Mouse (Mus musculus): Measurements from ENCODE around the gene Gpr37. TPM values are rescaled to one million over a fixed set of nuclear protein-coding genes. Genes with fewer than 3 reads are reported as not detected.

The Gpr37 gene
- 1.5 and 1.8 TPM in 2 replicates for polyA plus RNA-seq (2015; fragmentation: Nextera tagmentation; extraction: Ambion mirVana)

- H3K4me1 ChIP-seq, result peaks cover 17% of the 10 kb centered on the region; the same call in 1 of the 2 replicates
- peaks cover 13% of the 10 kb centered on the region for H3K27me3 ChIP-seq
- H3K4me3 ChIP-seq, result peak within 1 kb of the TSS; percentile 64
- H3K36me3 ChIP-seq (ENCODE audit: poor library complexity, severe bottlenecking), result no peaks in the 10 kb centered on the region
- no peaks in the 10 kb centered on the region for H3K9me3 ChIP-seq (replicated peaks)
- H3K4me2 ChIP-seq, result peak within 1 kb of the TSS; percentile 94
- H3K27ac ChIP-seq, result peak within 1 kb of the TSS; percentile 40
- H3K9ac ChIP-seq, result peak within 1 kb of the TSS; percentile 68
- no peak for ATAC-seq
- 36% methylated on average over 7 of the region's 7 CpGs for WGBS
These were observed at the start of gene Gpr37 for GRCm38 (mm10) chr6:25690629-25691028. Gene Gpr37 (minus strand): TSS chr6:25690729.

- ATAC-seq, result no peak
These were observed 46.0 kb upstream of the Gpr37 start for GRCm38 (mm10) chr6:25736533-25736932.

GRCm38 (mm10) chr6:25726560-25726959 lies 36.0 kb upstream of the Gpr37 start:
- H3K27ac ChIP-seq, result no peak overlapping the region
- H3K4me2 ChIP-seq, result no peak overlapping the region
- WGBS, result 74% methylated on average over 1 of the region's 1 CpGs
- no peak overlapping the region for H3K9ac ChIP-seq
- H3K9me3 ChIP-seq (replicated peaks), result no peaks in the 10 kb centered on the region
- H3K4me3 ChIP-seq, result no peak overlapping the region
- no peak for ATAC-seq
- no peaks in the 10 kb centered on the region for H3K36me3 ChIP-seq (ENCODE audit: poor library complexity, severe bottlenecking)
- H3K27me3 ChIP-seq, result no peaks in the 10 kb centered on the region
- H3K4me1 ChIP-seq, result no peaks in the 10 kb centered on the region

More at GRCm38 (mm10) chr6:25736533-25736932, 46.0 kb upstream of the Gpr37 start:
- Histone ChIP-seq H3K36me3 (ENCODE audit: poor library complexity, severe bottlenecking) (no peaks in the 10 kb centered on the region), H3K4me1 (no peaks in the 10 kb centered on the region), H3K9ac (no peak overlapping the region), H3K4me2 (no peak overlapping the region), H3K9me3 (replicated peaks) (no peaks in the 10 kb centered on the region), H3K27me3 (no peaks in the 10 kb centered on the region), H3K27ac (no peak overlapping the region), H3K4me3 (no peak overlapping the region)

GRCm38 (mm10) chr6:25710601-25711000 lies 20.1 kb upstream of the Gpr37 start:
- no peak overlapping the region for H3K27ac ChIP-seq
- H3K4me3 ChIP-seq, result no peak overlapping the region
- no peak for ATAC-seq
- H3K9ac ChIP-seq, result no peak overlapping the region
- no peaks in the 10 kb centered on the region for H3K9me3 ChIP-seq (replicated peaks)
- 41% methylated on average over 2 of the region's 2 CpGs for WGBS
- no peak overlapping the region for H3K4me2 ChIP-seq
- H3K36me3 ChIP-seq (ENCODE audit: poor library complexity, severe bottlenecking), result no peaks in the 10 kb centered on the region
- H3K4me1 ChIP-seq, result no peaks in the 10 kb centered on the region
- H3K27me3 ChIP-seq, result no peaks in the 10 kb centered on the region

GRCm38 (mm10) chr6:25709250-25709895 lies 18.8 kb upstream of the Gpr37 start:
- no peak overlapping the region for H3K27ac ChIP-seq
- peak; percentile 72; the same call in 1 of the 2 replicates for ATAC-seq
- no peaks in the 10 kb centered on the region for H3K27me3 ChIP-seq
- 45% methylated on average over 6 of the region's 6 CpGs for WGBS
- H3K4me3 ChIP-seq, result no peak overlapping the region
- no peaks in the 10 kb centered on the region for H3K9me3 ChIP-seq (replicated peaks)
- H3K4me1 ChIP-seq, result no peaks in the 10 kb centered on the region
- H3K4me2 ChIP-seq, result no peak overlapping the region
- no peak overlapping the region for H3K9ac ChIP-seq
- H3K36me3 ChIP-seq (ENCODE audit: poor library complexity, severe bottlenecking), result no peaks in the 10 kb centered on the region

- H3K9ac ChIP-seq, result no peak overlapping the region
- ATAC-seq, result no peak
- H3K9me3 ChIP-seq (replicated peaks), result no peaks in the 10 kb centered on the region
- WGBS, result 41% methylated on average over 2 of the region's 2 CpGs
- H3K4me3 ChIP-seq, result no peak overlapping the region
- no peaks in the 10 kb centered on the region for H3K4me1 ChIP-seq
- no peaks in the 10 kb centered on the region for H3K27me3 ChIP-seq
- H3K4me2 ChIP-seq, result no peak overlapping the region
- no peak overlapping the region for H3K27ac ChIP-seq
- H3K36me3 ChIP-seq (ENCODE audit: poor library complexity, severe bottlenecking), result no peaks in the 10 kb centered on the region
These were observed 9.4 kb upstream of the Gpr37 start for GRCm38 (mm10) chr6:25699956-25700355.

GRCm38 (mm10) chr6:25690284-25690605 lies 284 bp downstream of the Gpr37 start:
- Histone ChIP-seq H3K4me2 (peak overlapping the region; percentile 94), H3K27me3 (peaks cover 13% of the 10 kb centered on the region), H3K9me3 (replicated peaks) (no peaks in the 10 kb centered on the region), H3K4me1 (peaks cover 17% of the 10 kb centered on the region; the same call in 1 of the 2 replicates), H3K36me3 (ENCODE audit: poor library complexity, severe bottlenecking) (no peaks in the 10 kb centered on the region), H3K9ac (peak overlapping the region; percentile 68), H3K27ac (no peak overlapping the region), H3K4me3 (peak overlapping the region; percentile 64)
- WGBS, result under 1% methylated on average over 5 of the region's 5 CpGs
- peak; percentile 76 for ATAC-seq

GRCm38 (mm10) chr6:25689520-25690283 lies 827 bp downstream of the Gpr37 start:
- H3K4me1 ChIP-seq, result peaks cover 17% of the 10 kb centered on the region; the same call in 1 of the 2 replicates
- H3K9me3 ChIP-seq (replicated peaks), result no peaks in the 10 kb centered on the region
- peak overlapping the region; percentile 68 for H3K9ac ChIP-seq
- H3K4me3 ChIP-seq, result peak overlapping the region; percentile 64
- H3K27me3 ChIP-seq, result peaks cover 13% of the 10 kb centered on the region
- no peaks in the 10 kb centered on the region for H3K36me3 ChIP-seq (ENCODE audit: poor library complexity, severe bottlenecking)
- H3K4me2 ChIP-seq, result peak overlapping the region; percentile 94
- peak; percentile 86 for ATAC-seq
- peak overlapping the region; percentile 40 for H3K27ac ChIP-seq
- under 1% methylated on average over 43 of the region's 43 CpGs for WGBS

GRCm38 (mm10) chr6:25688927-25689519 lies 1.5 kb downstream of the Gpr37 start:
- Histone ChIP-seq H3K27me3 (peaks cover 13% of the 10 kb centered on the region), H3K9me3 (replicated peaks) (no peaks in the 10 kb centered on the region), H3K4me3 (peak overlapping the region; percentile 64), H3K4me1 (peaks cover 17% of the 10 kb centered on the region; the same call in 1 of the 2 replicates), H3K4me2 (peak overlapping the region; percentile 94), H3K27ac (no peak overlapping the region), H3K9ac (peak overlapping the region; percentile 68), H3K36me3 (ENCODE audit: poor library complexity, severe bottlenecking) (no peaks in the 10 kb centered on the region)
- WGBS, result 2% methylated on average over 25 of the region's 25 CpGs
- peak; percentile 44 for ATAC-seq

- Histone ChIP-seq H3K4me3 (no peak overlapping the region), H3K9ac (no peak overlapping the region), H3K36me3 (ENCODE audit: poor library complexity, severe bottlenecking) (no peaks in the 10 kb centered on the region), H3K9me3 (replicated peaks) (no peaks in the 10 kb centered on the region), H3K4me2 (peak overlapping the region; percentile 12; the same call in 1 of the 2 replicates), H3K27me3 (peaks cover 13% of the 10 kb centered on the region), H3K4me1 (peaks cover 17% of the 10 kb centered on the region; the same call in 1 of the 2 replicates), H3K27ac (no peak overlapping the region)
- whole genome bisulfite sequencing, result 30% methylated on average over 3 of the region's 3 CpGs
- peak; percentile 39 for ATAC-seq
These were observed 3.7 kb downstream of the Gpr37 start for GRCm38 (mm10) chr6:25686760-25687200.

- H3K36me3 ChIP-seq (ENCODE audit: poor library complexity, severe bottlenecking), result no peaks in the 10 kb centered on the region
- no peak for ATAC-seq
- no peak overlapping the region for H3K4me3 ChIP-seq
- 84% methylated on average over 2 of the region's 2 CpGs for WGBS
- H3K27ac ChIP-seq, result no peak overlapping the region
- H3K4me1 ChIP-seq, result peaks cover 17% of the 10 kb centered on the region; the same call in 1 of the 2 replicates
- H3K9me3 ChIP-seq (replicated peaks), result no peaks in the 10 kb centered on the region
- peaks cover 13% of the 10 kb centered on the region for H3K27me3 ChIP-seq
- no peak overlapping the region for H3K4me2 ChIP-seq
- H3K9ac ChIP-seq, result no peak overlapping the region
These were observed 6.1 kb downstream of the Gpr37 start for GRCm38 (mm10) chr6:25684391-25684790.

- WGBS, result 95% methylated on average over 4 of the region's 4 CpGs
- no peak overlapping the region for H3K4me2 ChIP-seq
- H3K4me3 ChIP-seq, result no peak overlapping the region
- H3K9me3 ChIP-seq (replicated peaks), result no peaks in the 10 kb centered on the region
- H3K27ac ChIP-seq, result no peak overlapping the region
- H3K36me3 ChIP-seq (ENCODE audit: poor library complexity, severe bottlenecking), result no peaks in the 10 kb centered on the region
- ATAC-seq, result no peak
- no peaks in the 10 kb centered on the region for H3K4me1 ChIP-seq
- no peaks in the 10 kb centered on the region for H3K27me3 ChIP-seq
- no peak overlapping the region for H3K9ac ChIP-seq
These were observed 15.4 kb downstream of the Gpr37 start for GRCm38 (mm10) chr6:25675111-25675510.
